Mouse (Mus musculus): ENCODE measurements around the gene Gm12258.

- TF ChIP-seq EP300 (IDR thresholded peaks at IDR 0.05; ENCODE audit: low read depth) (no peak), CTCF (IDR thresholded peaks at IDR 0.05; ENCODE audit: low read depth) (no peak)
Measured at GRCm38 (mm10) chr11:58847636-58848035, 678 bp downstream of the Gm12258 start.
